Mouse (Mus musculus) CD4-positive, CD25-positive, alpha-beta regulatory T cell, adult 4 months (primary cell): ENCODE data around the gene Olfr1128. TPM values are rescaled to one million over a fixed set of nuclear protein-coding genes. Genes with fewer than 3 reads are reported as not detected.
"Not testable (repeated sequence)": the region's sequence is repeated elsewhere in the genome, so short reads cannot be mapped to it uniquely, and the experiment has no call there.

Experiments used
- ATAC-seq: one replicate; pipeline ENCODE4 v1.8.0; 2017
- polyA plus RNA-seq, 2 experiments: library from polyadenylated mRNA; unstranded; fragments of 100-300 nt; shearing (Covaris generic); gene quantifications; one replicate each; pipeline ENCODE4 v1.2.1; 2017

The Olfr1128 gene
- not detected for polyA plus RNA-seq

- no peak for ATAC-seq
These were observed at the start of gene Olfr1128 for GRCm38 (mm10) chr2:87545442-87545841. Gene Olfr1128, minus strand, starts transcription at chr2:87545542.

DNA sequence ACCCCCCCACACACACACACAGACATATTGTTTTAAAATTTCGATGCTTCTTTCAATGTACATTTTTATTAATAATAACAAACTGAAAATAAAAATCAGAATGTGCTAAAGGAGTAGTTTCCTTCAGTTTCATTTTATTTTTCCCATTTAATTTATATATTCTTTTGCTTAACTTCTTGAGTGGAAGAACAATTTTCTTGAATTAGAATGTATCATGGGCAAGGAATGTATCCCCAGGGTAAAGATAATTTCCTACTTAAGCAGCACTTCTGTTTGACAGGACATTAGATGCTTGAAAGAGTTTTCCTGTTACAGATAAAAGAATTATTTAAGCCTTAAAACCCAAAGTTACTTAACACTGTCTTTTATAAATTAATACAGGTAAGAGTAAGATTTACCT lies 28.3 kb upstream of the Olfr1128 start, which contains the start of gene Olfr1129:
Gene Olfr1129 (plus strand): TSS at position 301 of the 400 bp plus-strand sequence.
- ATAC-seq: not testable (repeated sequence)

DNA sequence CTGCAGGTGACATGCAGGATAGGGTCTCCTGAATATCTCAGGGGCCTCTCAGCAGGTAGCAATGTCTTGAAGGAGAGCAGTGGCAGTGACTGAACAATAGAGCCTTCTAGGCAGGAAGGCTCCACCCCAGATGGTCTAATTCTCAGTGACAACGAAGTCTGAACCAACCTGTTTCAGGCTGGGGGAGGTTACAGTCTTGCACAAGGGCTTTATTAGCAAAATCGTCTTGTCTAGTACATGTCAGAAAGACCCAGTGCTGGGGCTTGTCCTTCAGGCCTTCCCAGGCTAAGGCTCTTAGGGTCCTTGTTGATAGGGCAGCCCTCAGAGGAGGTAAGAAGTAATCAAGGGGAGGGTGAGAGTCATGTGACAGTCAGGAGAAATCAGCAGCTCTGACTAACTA lies 10.5 kb downstream of the Olfr1128 start:
- no peak for ATAC-seq

DNA sequence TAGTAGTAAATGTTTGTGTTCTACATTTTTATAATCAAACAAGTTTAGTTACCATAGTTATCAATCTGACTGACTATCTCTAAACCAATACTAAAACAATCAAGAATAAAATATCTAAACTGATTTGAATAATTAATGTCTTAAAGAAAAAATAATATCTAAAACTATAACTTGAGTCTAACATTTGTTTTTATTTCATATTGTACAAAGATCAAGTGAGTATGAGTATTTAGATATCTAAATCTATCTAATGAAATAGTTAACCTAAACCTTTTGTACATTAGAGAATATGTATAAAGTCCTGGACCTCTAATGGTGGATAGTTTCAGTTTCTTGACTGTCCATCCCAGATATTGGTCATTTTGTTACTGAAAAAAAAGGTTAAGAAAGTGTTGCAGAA lies 13.8 kb downstream of the Olfr1128 start, which contains the start of gene Olfr153:
Gene Olfr153 (plus strand): TSS at position 301 of the 400 bp plus-strand sequence.
- ATAC-seq: no peak

GRCm38 (mm10) chr2:87525899-87526616 lies 19.3 kb downstream of the Olfr1128 start:
- ATAC-seq: not testable (repeated sequence)

GRCm38 (mm10) chr2:87520651-87521050 lies 24.7 kb downstream of the Olfr1128 start:
- no peak for ATAC-seq

DNA sequence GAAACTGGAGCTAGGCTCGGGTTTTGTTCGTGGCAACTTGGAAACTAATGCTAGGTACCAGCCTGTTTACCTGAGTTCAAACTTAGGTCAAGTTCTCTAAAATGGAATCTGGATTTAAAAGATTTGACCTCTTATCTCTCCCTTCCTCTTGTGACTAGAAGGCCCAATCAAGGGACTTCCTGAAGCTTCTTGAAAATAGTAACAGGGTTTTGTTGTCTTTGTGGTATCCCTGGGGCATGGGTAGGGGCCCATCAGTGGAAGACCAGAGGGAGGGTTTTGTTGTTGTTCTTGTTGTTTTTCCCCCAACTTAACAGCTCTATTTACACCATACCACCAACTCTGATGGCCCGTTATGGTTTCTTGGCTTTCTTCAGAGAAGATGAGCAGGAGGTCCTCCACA lies 28.8 kb downstream of the Olfr1128 start:
- ATAC-seq: no peak

GRCm38 (mm10) chr2:87515457-87516060 lies 29.8 kb downstream of the Olfr1128 start:
- no peak for ATAC-seq

GRCm38 (mm10) chr2:87515046-87515445 lies 30.3 kb downstream of the Olfr1128 start:
- no peak for ATAC-seq

GRCm38 (mm10) chr2:87506265-87506664 lies 39.1 kb downstream of the Olfr1128 start, which contains the start of gene Pramel6:
Gene Pramel6, plus strand, starts transcription at chr2:87506565.
- ATAC-seq: no peak

- not testable (repeated sequence) for ATAC-seq
These were observed 48.3 kb downstream of the Olfr1128 start, which contains the start of gene Pramel7 for GRCm38 (mm10) chr2:87496993-87497392. Gene Pramel7, minus strand, starts transcription at chr2:87497093.

Other genes starting within 250 kb of the Olfr1128 start
- not detected for gene Olfr1118, start 238.0 kb downstream of the Olfr1128 start, polyA plus RNA-seq
- not detected for gene Olfr1120, start 190.7 kb downstream of the Olfr1128 start, polyA plus RNA-seq
- gene Olfr1121, start 175.6 kb downstream of the Olfr1128 start, polyA plus RNA-seq: not detected
- not detected for gene Olfr1122, start 159.7 kb downstream of the Olfr1128 start, polyA plus RNA-seq
- gene Olfr1123, start 128.9 kb downstream of the Olfr1128 start, polyA plus RNA-seq: not detected
- gene Olfr1124, start 115.3 kb downstream of the Olfr1128 start, polyA plus RNA-seq: 1 to 10 TPM in 1 of 2 experiments, not detected in 1; 3.3 TPM
- not detected for gene Olfr1126, start 91.6 kb downstream of the Olfr1128 start, polyA plus RNA-seq
- not detected for gene Pramel7, start 48.4 kb downstream of the Olfr1128 start, polyA plus RNA-seq
- not detected for gene Pramel6, start 39.0 kb downstream of the Olfr1128 start, polyA plus RNA-seq
- gene Olfr153, start 13.7 kb downstream of the Olfr1128 start, polyA plus RNA-seq: not detected
- not detected for gene Olfr1129, start 28.4 kb upstream of the Olfr1128 start, polyA plus RNA-seq
- not detected for gene Olfr1130, start 60.7 kb upstream of the Olfr1128 start, polyA plus RNA-seq
- not detected for gene Olfr1131, start 81.6 kb upstream of the Olfr1128 start, polyA plus RNA-seq
- gene Olfr1132, start 92.0 kb upstream of the Olfr1128 start, polyA plus RNA-seq: not detected
- not detected for gene Olfr1133, start 101.8 kb upstream of the Olfr1128 start, polyA plus RNA-seq
- not detected for gene Olfr1134, start 112.9 kb upstream of the Olfr1128 start, polyA plus RNA-seq
- not detected for gene Olfr1135, start 128.1 kb upstream of the Olfr1128 start, polyA plus RNA-seq
- gene Olfr1136, start 148.4 kb upstream of the Olfr1128 start, polyA plus RNA-seq: not detected
- not detected for gene Olfr1137, start 167.6 kb upstream of the Olfr1128 start, polyA plus RNA-seq
- gene Olfr1138, start 194.4 kb upstream of the Olfr1128 start, polyA plus RNA-seq: not detected
- not detected for gene Olfr1140, start 198.2 kb upstream of the Olfr1128 start, polyA plus RNA-seq
- not detected for gene Olfr1141, start 208.4 kb upstream of the Olfr1128 start, polyA plus RNA-seq
- gene Olfr152, start 233.9 kb upstream of the Olfr1128 start, polyA plus RNA-seq: not detected